Mouse (Mus musculus): ENCODE measurements around the gene Ptgs1. TPM values are rescaled to one million over a fixed set of nuclear protein-coding genes. Genes with fewer than 3 reads are reported as not detected.

Gene Ptgs1
- polyA plus RNA-seq, 1 experiment from 2014 or later = 6.6 TPM

GRCm38 (mm10) chr2:36252505-36252904, 22.3 kb downstream of the Ptgs1 start:
- H3K27me3 ChIP-seq = no peaks in the 10 kb centered on the region
- H3K9ac ChIP-seq = no peak overlapping the region
- no peaks in the 10 kb centered on the region for H3K9me3 ChIP-seq
- no peak overlapping the region for H3K4me3 ChIP-seq
- WGBS = 89% methylated on average over 4 of the region's 4 CpGs
- H3K4me2 ChIP-seq = no peak overlapping the region
- ATAC-seq (ENCODE audit: insufficient number of reproducible peaks, insufficient read depth, low FRiP score, low TSS enrichment, low read depth) = no peak
- no peaks in the 10 kb centered on the region for H3K4me1 ChIP-seq
- no peaks in the 10 kb centered on the region for H3K36me3 ChIP-seq
- H3K27ac ChIP-seq = no peak overlapping the region

GRCm38 (mm10) chr2:36254445-36254844, 24.2 kb downstream of the Ptgs1 start:
- WGBS = 85% methylated on average over 2 of the region's 2 CpGs

GRCm38 (mm10) chr2:36256931-36257330, 26.7 kb downstream of the Ptgs1 start:
- no peaks in the 10 kb centered on the region for H3K36me3 ChIP-seq
- no peak overlapping the region for H3K4me3 ChIP-seq
- ATAC-seq (ENCODE audit: insufficient number of reproducible peaks, insufficient read depth, low FRiP score, low TSS enrichment, low read depth) = no peak
- H3K9ac ChIP-seq = no peak overlapping the region
- no peaks in the 10 kb centered on the region for H3K4me1 ChIP-seq
- H3K27me3 ChIP-seq = no peaks in the 10 kb centered on the region
- no peak overlapping the region for H3K4me2 ChIP-seq
- no peak overlapping the region for H3K27ac ChIP-seq
- no peaks in the 10 kb centered on the region for H3K9me3 ChIP-seq

More at GRCm38 (mm10) chr2:36254445-36254844, 24.2 kb downstream of the Ptgs1 start:
- Histone ChIP-seq H3K4me1 (no peaks in the 10 kb centered on the region), H3K36me3 (no peaks in the 10 kb centered on the region), H3K9me3 (no peaks in the 10 kb centered on the region), H3K27me3 (no peaks in the 10 kb centered on the region), H3K9ac (no peak overlapping the region), H3K27ac (no peak overlapping the region), H3K4me3 (no peak overlapping the region), H3K4me2 (no peak overlapping the region)
- no peak for ATAC-seq (ENCODE audit: insufficient number of reproducible peaks, insufficient read depth, low FRiP score, low TSS enrichment, low read depth)

GRCm38 (mm10) chr2:36259382-36259781, 29.2 kb downstream of the Ptgs1 start:
- 65% methylated on average over 4 of the region's 4 CpGs for WGBS
- H3K27me3 ChIP-seq = no peaks in the 10 kb centered on the region
- ATAC-seq (ENCODE audit: insufficient number of reproducible peaks, insufficient read depth, low FRiP score, low TSS enrichment, low read depth) = no peak
- H3K27ac ChIP-seq = no peak overlapping the region
- H3K9ac ChIP-seq = no peak overlapping the region
- no peaks in the 10 kb centered on the region for H3K4me1 ChIP-seq
- no peak overlapping the region for H3K4me3 ChIP-seq
- H3K9me3 ChIP-seq = no peaks in the 10 kb centered on the region
- H3K4me2 ChIP-seq = no peak overlapping the region
- no peaks in the 10 kb centered on the region for H3K36me3 ChIP-seq

- Histone ChIP-seq H3K4me2 (no peak overlapping the region), H3K4me1 (no peaks in the 10 kb centered on the region), H3K9me3 (no peaks in the 10 kb centered on the region), H3K9ac (no peak overlapping the region), H3K4me3 (no peak overlapping the region), H3K27me3 (no peaks in the 10 kb centered on the region), H3K27ac (no peak overlapping the region), H3K36me3 (no peaks in the 10 kb centered on the region)
- no peak for ATAC-seq (ENCODE audit: insufficient number of reproducible peaks, insufficient read depth, low FRiP score, low TSS enrichment, low read depth)
- WGBS = 81% methylated on average over 6 of the region's 6 CpGs
These were observed 29.7 kb downstream of the Ptgs1 start for GRCm38 (mm10) chr2:36259798-36260540.

GRCm38 (mm10) chr2:36262025-36262424, 31.8 kb downstream of the Ptgs1 start:
- no peak overlapping the region for H3K27ac ChIP-seq
- H3K27me3 ChIP-seq = no peaks in the 10 kb centered on the region
- WGBS = 75% methylated on average over 4 of the region's 4 CpGs
- H3K9ac ChIP-seq = no peak overlapping the region
- H3K4me2 ChIP-seq = no peak overlapping the region
- no peak overlapping the region for H3K4me3 ChIP-seq
- ATAC-seq (ENCODE audit: insufficient number of reproducible peaks, insufficient read depth, low FRiP score, low TSS enrichment, low read depth) = no peak
- H3K36me3 ChIP-seq = no peaks in the 10 kb centered on the region
- no peaks in the 10 kb centered on the region for H3K4me1 ChIP-seq
- H3K9me3 ChIP-seq = no peaks in the 10 kb centered on the region

- H3K4me2 ChIP-seq = no peak overlapping the region
- 0 out of 2 replicates have a peak, but pooled peaks cover 5% of the 10 kb centered on the region for H3K27me3 ChIP-seq
- H3K4me3 ChIP-seq = no peak overlapping the region
- H3K9ac ChIP-seq = no peak overlapping the region
- H3K27ac ChIP-seq = no peak overlapping the region
- no peaks in the 10 kb centered on the region for H3K36me3 ChIP-seq
- no peak for ATAC-seq (ENCODE audit: insufficient number of reproducible peaks, insufficient read depth, low FRiP score, low TSS enrichment, low read depth)
- WGBS = 71% methylated on average over 3 of the region's 3 CpGs
- no peaks in the 10 kb centered on the region for H3K9me3 ChIP-seq
- no peaks in the 10 kb centered on the region for H3K4me1 ChIP-seq
These were observed 39.2 kb downstream of the Ptgs1 start for GRCm38 (mm10) chr2:36269458-36269857.

- no peaks in the 10 kb centered on the region for H3K9me3 ChIP-seq
- WGBS = 61% methylated on average over 2 of the region's 2 CpGs
- no peak overlapping the region for H3K4me3 ChIP-seq
- no peaks in the 10 kb centered on the region for H3K4me1 ChIP-seq
- H3K9ac ChIP-seq = no peak overlapping the region
- 0 out of 2 replicates have a peak, but pooled peaks cover 5% of the 10 kb centered on the region for H3K27me3 ChIP-seq
- H3K4me2 ChIP-seq = no peak overlapping the region
- H3K27ac ChIP-seq = no peak overlapping the region
- no peaks in the 10 kb centered on the region for H3K36me3 ChIP-seq
- no peak for ATAC-seq (ENCODE audit: insufficient number of reproducible peaks, insufficient read depth, low FRiP score, low TSS enrichment, low read depth)
These were observed 40.0 kb downstream of the Ptgs1 start for GRCm38 (mm10) chr2:36270186-36270585.

GRCm38 (mm10) chr2:36271085-36271484, 40.9 kb downstream of the Ptgs1 start:
- Histone ChIP-seq H3K4me2 (no peak overlapping the region), H3K4me3 (no peak overlapping the region), H3K4me1 (no peaks in the 10 kb centered on the region), H3K9ac (no peak overlapping the region), H3K27me3 (0 out of 2 replicates have a peak, but pooled peaks cover 5% of the 10 kb centered on the region), H3K27ac (no peak overlapping the region), H3K36me3 (no peaks in the 10 kb centered on the region), H3K9me3 (no peaks in the 10 kb centered on the region)
- WGBS = 82% methylated on average over 4 of the region's 4 CpGs
- ATAC-seq (ENCODE audit: insufficient number of reproducible peaks, insufficient read depth, low FRiP score, low TSS enrichment, low read depth) = no peak

- Histone ChIP-seq H3K36me3 (no peaks in the 10 kb centered on the region), H3K4me2 (no peak overlapping the region), H3K9me3 (no peaks in the 10 kb centered on the region), H3K27me3 (0 out of 2 replicates have a peak, but pooled peaks cover 5% of the 10 kb centered on the region), H3K9ac (no peak overlapping the region), H3K4me3 (no peak overlapping the region), H3K27ac (no peak overlapping the region), H3K4me1 (no peaks in the 10 kb centered on the region)
- ATAC-seq (ENCODE audit: insufficient number of reproducible peaks, insufficient read depth, low FRiP score, low TSS enrichment, low read depth) = no peak
- 83% methylated on average over 6 of the region's 6 CpGs for WGBS
These were observed 42.2 kb downstream of the Ptgs1 start for GRCm38 (mm10) chr2:36272288-36272950.

- Histone ChIP-seq H3K9ac (no peak overlapping the region), H3K27me3 (0 out of 2 replicates have a peak, but pooled peaks cover 3% of the 10 kb centered on the region), H3K27ac (no peak overlapping the region), H3K4me1 (no peaks in the 10 kb centered on the region), H3K4me2 (no peak overlapping the region), H3K36me3 (no peaks in the 10 kb centered on the region), H3K4me3 (no peak overlapping the region), H3K9me3 (no peaks in the 10 kb centered on the region)
- WGBS = 36% methylated on average over 4 of the region's 4 CpGs
- ATAC-seq (ENCODE audit: insufficient number of reproducible peaks, insufficient read depth, low FRiP score, low TSS enrichment, low read depth) = no peak
These were observed 46.2 kb downstream of the Ptgs1 start for GRCm38 (mm10) chr2:36276454-36276853.

- Histone ChIP-seq H3K27ac (no peak overlapping the region), H3K27me3 (no peaks in the 10 kb centered on the region), H3K4me3 (no peak overlapping the region), H3K9ac (no peak overlapping the region), H3K36me3 (no peaks in the 10 kb centered on the region), H3K4me1 (no peaks in the 10 kb centered on the region), H3K9me3 (no peaks in the 10 kb centered on the region), H3K4me2 (no peak overlapping the region)
- no peak for ATAC-seq (ENCODE audit: insufficient number of reproducible peaks, insufficient read depth, low FRiP score, low TSS enrichment, low read depth)
- 66% methylated on average over 3 of the region's 3 CpGs for WGBS
These were observed 48.5 kb downstream of the Ptgs1 start for GRCm38 (mm10) chr2:36278760-36279159.
